Mouse (Mus musculus) neural tube, embryonic 10.5 days (tissue): ENCODE results near the gene Rbpj.
A peak's percentile ranks its signal among the peaks of the same experiment; 100 is the strongest.

ENCODE experiments used
- DNase-seq: peaks from one replicate; pipeline ENCODE4 v3.0.0-alpha.2; 2017; ENCODE audit warnings: low spot score; ENCODE audit errors: extremely low spot score

The Rbpj gene

DNA sequence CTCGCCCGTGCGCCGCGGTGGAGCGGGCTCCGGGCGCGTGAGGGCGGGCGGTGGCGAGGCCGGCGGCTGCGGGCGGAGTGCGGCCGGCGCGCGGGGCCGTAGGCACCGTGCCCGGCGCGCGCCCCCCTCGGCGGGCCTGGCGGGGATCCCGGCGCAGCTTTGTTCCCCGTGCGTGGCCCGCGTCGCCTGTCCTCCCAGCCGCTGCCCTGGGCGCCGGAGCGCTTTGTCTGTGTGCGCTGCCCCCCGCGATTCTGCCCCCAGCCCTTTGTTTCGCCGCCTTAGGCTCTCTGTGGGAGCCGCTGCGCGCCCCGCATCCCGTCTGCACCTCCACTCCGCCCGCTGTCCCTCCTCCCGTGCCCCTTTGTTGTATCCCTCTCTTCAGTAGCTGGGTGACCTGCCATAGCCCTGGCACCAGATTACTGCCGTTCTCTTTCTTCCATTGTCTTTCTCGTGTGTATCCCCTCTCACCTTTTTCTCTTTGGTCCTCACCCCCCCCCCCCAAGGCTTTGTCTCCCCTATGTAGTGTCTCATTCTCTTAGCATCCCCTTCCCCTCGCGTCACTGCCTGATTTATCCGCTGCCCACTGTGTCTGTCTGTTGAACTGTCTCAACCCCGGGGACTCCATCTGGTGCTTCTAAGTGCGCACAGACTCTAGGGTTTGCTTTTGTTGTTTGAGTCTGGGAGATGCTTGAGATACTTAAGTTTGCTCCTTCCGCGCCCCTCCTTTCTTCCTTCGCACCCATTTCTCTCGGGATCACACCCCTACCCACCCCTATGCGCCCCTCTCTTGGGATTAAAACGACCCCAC is 125.1 kb downstream of the Rbpj start:
- peak; percentile 67 for DNase-seq

DNA sequence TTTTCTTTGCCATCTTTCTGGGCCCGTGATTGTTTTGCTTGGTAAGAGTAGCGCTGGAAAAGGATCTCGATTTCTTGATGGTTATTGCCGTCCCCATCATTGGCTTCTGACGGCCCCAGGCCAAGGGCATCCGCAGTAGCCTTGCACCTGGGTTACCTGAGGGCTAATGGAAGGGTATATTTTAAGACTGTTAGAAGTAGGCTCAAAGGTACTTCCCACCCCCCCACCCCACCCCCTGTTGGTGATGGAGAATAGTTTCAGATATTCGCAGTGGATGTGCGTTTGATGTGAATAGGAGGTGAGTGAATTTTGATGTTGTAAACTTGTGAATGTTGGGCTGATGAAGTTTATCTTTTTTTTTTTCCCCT is 125.7 kb downstream of the Rbpj start:
- DNase-seq = no peak

DNA sequence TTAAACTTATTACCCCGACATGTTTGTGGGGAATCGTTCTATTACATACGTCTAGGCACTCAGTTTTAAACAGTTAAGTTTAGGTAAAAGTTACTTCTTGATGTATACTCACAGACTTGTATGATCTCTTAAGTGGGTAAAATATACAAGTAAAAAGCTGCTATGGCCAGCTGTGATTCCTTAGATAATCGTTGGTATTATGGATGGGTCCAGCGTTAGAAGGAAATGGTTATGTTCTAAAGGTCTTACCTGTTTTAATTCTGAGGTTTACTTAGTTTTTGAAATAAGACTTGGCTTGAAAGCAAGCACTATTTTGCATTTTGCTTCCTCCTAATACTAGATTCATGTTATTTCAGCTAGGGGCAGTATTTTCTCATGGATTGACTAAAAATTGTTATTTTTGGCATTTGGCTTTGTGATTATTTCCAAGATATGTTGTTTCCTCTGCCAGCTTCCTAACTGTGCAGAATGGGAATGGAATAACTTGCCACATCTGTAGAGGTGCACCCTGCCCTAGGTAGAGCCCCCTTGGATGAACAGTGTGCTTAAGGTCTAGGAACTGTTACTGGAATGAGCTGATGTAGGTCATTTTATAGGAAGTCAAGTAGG is 127.2 kb downstream of the Rbpj start:
- DNase-seq = no peak

DNA sequence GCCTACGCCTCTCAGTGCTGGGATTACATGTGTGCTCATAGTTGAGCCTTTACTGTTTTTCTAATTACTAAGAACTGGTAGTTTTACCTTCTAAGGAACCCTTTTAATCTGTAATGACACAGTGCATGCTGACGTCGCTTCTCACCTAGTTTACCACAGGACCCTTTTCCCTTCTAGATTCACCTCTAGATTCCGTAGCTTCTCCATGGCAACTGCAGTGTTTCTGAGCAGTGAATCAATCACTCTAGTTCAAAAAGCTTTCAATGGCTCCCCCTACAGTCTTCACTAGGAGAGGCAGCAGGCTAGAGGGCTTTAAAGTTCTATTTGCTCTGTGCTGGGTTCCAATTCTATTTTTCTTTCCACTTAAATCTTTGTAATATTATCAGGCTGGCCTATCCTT is 128.3 kb downstream of the Rbpj start:
- peak; percentile 16 for DNase-seq

DNA sequence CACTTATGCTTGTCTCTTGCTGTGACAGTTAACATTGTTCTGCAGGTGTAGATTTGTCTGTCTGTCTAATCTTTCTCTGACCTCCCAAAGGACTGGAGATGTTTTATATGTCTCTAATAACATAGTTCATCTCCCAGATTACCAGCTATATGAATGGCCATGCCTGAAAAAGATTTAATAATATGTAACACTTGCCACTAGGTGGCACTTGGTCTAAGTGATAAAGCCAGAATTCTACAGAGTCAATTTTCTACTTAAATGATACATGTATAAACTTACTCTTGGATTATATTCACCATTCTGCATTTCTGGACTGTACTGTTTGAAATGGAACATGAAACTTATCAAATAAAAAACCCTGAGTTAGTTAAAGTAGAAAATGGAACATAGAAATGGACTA is 132.6 kb downstream of the Rbpj start:
- DNase-seq = no peak

DNA sequence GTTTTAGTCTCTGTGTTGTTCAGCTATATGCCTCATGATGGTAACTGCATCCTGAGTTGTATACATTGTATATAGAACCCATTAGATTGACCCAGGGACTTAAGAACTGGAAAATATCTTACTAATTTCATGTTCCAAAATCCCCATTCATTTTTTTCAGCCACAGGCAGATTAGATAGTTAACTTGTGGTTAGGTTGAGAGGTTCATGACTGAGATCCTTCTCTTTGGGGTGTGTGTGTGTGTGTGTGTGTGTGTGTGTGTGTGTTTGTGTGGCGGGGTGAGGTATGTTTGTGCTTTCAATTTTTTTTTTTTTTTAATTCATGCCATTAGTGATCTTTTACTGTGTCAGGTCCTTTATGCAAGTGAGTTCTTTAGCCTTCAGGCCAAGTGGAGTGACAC is 133.2 kb downstream of the Rbpj start:
- DNase-seq = no peak

DNA sequence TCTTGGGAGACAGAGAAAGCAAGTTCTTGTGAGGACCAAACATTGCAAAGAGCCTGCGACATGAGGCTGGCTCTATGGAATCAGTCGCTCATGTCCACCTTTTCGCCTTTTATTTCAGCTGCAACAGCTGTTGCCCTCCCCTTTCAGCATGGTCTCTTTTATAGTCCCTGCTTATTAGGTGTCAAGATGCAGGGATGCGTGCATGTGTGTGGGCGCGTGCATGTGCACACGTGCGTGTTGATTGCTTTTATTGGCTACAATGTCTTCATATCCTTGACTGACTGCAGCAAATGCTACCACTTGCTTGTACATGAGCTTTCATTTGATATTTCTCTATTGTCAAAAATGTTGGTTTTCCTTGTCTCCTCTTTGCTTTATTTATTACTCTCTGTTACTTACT is 136.2 kb downstream of the Rbpj start:
- DNase-seq = no peak

DNA sequence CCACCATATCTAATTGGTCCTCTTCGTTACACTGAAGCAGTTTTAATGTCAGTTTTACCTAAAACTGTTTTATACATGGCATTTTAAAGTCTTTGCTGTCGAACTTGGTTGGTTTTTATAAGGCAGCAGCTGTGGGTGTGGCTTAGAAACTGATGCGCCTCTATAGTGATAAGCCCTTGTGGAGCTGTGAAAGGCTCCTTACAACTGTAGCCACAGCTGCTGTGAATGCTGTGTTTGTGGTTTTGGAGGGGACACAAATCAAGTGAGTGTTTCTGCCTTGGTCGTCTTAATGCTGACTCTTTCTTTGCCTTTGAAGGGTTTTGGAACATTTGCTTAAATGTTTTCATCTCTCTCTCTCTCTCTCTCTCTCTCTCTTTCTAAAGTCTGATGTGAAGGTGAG is 139.5 kb downstream of the Rbpj start:
- DNase-seq = no peak

DNA sequence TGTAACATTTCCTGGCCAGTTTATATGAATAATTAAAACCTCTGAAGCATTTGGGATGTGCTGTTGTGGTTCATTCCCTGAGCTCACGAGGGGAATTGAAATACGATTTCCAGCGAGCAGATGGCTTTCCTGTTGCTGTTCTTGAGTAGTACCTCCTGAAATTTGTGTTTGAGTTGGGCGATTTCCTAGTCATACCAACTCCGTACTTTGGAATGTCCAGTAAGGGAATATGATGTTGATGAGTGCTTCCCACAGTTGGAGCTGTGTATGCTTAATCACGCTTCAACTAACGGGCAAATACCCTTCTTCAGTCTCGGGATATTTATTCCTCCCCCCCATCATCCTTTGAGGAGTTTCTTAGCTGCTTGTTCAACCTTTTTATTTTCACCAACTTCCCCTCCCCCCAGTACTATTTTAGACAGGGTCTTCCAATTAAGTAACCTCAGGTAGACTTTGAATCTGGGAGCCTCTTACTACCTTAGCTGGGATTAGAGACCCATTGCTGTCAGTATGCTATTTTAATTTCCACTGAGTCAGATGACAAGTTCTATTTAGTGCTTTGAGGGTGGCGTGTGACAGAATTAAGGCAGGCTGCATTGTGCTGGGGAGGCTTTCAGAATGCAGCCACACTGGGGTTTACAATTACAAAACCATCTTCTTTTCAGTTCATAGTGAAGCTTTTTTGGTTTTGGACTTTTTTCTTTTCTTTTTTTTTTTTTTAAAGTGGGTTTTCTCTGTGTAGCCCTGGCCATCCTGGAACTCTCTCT is 141.5 kb downstream of the Rbpj start:
- no peak for DNase-seq

DNA sequence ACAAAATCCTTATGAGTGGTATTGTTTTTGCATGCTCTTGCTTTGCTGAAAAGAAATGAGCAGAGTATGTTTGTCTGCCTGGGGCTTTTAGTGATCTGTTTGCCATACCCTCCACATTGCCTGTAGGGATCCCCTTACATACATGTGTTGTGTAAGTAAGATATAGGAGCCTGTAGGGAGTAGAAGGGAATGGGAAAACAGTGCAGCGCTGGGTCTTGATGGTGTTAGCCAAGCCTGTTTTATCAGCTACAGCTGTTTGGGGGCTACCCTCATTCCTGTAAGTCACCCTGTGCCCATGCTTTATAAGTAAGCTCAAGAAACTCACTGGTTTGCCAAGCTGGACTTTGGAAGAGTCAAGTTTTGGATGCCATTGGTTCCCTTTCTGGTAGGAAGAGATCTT is 152.9 kb downstream of the Rbpj start:
- no peak for DNase-seq

DNA sequence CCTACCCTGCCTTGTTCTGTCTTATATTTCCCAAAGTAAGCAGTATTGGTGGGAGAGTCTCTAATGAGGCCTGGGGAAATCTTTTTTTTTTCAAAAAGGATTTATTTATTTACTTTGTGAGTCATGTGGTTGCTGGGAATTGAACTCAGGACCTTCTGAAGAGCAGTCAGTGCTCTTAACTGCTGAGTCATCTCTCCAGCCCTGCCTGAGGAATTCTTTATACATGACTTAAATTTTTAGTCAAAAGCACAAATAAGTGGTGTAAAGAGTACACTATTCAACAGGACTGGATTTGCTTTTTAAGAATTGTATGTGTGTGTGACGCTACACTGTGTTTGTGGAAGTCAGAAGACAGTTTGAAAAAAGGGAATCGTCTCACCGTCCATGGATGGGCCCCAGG is 166.1 kb downstream of the Rbpj start:
- DNase-seq = no peak

DNA sequence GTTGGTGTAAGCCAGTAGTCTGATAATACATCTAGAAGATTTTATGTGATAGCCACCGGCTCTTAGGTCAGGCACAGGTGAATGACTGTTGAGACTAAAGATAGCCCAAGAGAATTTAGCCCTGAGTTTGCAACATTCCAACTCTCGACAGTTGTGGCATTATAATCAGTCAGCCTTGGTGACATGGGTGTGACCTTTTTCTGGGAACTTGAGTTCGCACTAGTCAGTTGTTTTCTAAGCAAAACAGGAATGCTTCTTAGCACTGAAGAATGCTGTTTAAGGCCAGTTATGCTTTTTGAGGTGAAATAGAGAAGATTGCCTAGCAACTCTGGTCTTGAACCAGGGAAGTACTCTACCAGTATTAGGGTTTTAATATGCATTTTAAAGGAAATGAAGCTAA is 170.8 kb downstream of the Rbpj start:
- DNase-seq = no peak

DNA sequence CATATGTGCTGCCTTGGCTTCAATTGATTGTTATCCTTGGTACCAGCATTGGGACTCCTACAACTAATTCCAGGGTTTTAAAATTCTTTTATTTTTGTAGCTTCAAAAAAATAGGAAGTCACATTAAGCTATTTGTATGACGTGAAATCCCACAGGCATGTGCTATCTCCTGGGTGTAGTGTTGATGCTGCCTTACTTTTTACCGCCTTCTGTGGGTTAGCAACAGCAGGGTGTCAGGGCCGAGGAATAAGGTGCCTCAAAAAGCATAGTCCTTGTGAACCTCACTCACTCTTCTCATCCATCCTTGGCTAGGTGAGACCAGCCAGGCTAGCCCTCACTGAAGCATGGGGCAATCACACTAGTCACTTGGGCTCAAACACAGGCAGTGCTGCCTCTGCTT is 171.3 kb downstream of the Rbpj start:
- DNase-seq = no peak

DNA sequence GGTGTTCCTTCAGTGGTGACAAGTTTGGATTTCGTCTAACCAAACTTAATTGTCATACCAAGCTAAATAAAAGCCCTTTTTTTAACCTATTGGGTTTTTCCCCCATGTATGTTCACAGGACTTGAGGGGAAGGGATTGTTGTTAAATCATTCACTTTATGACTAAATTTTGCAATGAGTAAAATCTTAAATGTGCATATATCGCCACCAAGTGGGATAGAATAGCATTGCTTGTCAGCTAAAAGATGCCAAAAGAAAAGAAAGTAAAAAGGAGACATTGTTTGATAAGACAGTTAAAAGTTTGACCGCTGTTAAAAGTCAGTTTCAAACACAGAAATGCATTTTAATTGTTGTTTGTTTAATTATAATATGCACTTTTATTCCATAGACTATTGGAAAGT is 172.7 kb downstream of the Rbpj start:
- no peak for DNase-seq

DNA sequence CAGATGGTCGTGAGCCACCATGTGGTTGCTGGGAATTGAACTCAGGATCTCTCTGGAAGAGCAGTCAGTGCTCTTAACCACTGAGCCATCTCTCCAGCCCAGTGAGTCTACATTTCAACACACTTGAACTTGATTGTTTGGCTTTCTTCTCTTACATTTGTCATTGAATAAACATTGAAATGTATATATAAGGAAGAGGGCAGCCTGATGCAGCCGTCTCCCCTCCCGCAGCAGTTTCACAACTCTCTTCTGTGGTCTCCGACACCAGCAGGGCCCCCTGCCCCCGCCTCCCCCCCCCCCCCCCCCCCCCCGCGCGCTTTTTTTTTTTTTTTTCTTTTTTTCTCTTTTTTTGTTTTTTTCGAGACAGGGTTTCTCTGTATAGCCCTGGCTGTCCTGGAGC is 180.7 kb downstream of the Rbpj start:
- DNase-seq = no peak

DNA sequence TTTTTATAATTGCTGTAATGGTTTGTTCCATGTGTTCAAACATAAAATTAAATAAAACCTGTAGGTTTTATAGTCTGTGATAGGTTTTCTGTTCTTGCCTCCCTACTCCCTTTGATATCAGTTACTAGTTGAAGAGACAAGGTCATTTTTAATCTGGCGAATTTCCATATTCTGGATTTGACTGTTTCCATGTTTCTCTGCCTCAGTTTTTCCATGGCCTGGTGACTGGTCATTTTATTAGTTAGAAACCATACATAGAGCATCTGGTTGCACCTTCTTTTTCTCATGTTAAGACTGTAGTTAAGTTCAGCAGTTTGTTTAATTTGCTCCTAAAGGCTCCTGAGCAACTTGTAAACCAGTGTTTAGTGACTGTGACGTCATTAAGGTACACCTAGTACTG is 181.4 kb downstream of the Rbpj start:
- no peak for DNase-seq

DNA sequence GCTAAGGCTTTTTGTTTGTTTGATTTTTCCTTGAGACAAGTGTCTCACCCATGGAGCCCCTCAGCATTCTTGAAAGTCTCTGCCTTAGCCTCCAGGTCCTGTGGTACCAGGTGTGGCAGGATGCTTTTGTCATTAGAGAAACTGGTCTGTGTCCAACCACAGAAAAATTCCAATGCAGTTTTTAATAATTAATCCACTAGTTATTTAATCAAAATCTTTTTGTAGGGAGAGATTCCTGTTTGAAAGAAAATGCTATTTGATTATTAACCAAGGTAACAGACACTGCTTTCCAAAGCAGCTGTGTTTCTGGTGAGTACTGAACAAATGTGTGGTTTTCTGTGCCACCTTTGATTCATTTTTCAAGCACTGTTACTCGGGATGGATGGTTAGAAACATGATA is 190.6 kb downstream of the Rbpj start:
- DNase-seq = no peak

DNA sequence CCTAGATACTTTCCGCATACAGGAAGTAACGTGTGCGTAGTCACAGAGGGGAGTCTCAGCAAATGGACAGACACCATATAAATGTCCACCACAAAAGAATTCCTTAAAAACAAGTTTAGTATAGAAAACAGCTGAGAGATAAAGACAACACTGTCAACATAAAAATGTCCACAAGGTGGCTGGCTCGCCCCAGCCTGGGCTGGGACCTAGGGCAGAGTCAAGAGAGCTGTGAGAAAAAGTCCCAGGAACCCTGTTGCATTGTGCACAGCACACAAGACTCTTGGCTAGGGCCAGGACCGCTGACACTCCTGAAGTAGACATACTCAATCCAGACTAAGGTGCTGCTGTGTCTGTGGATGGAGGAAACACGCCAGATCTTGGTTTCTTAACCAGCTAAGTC is 192.0 kb downstream of the Rbpj start:
- DNase-seq = no peak

DNA sequence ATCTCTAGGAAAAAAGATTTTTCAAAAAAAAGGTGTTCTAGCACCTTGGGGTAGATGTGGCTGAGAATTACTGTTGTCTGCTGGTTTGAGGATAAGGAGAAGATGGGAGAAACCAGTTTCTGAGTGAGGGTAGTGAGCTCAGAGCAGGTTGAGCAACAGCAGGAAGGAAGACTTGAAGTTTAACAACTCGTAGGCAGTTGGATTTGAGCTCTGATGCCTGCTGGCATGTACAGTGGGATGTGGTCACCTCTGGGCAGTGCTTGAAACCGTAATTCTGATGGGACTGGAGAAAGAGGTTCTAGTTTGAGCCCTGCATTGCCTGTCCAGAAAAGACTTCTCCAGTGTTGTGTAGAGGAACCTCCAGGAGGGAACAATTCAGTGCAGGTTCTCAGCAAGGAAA is 195.6 kb downstream of the Rbpj start:
- DNase-seq = no peak

DNA sequence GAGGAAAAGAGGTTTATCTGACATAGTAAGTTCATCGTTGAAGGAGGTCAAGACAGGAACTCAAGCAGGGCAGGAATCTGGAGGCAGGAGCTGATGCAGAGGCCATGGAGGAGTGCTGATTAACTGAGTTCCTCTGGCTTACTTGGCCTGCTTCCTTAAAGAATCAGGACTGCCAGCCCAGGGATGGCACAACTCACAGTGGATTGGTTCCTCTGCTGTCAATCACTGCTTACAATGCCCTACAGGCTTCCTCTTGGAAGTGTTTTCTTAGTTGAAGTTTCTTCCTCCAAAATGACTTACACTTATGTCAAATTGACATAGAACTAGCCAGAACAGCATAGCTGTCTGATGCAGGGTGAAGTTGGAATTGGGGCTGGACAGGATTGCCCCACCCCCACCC is 196.5 kb downstream of the Rbpj start:
- DNase-seq = no peak

DNA sequence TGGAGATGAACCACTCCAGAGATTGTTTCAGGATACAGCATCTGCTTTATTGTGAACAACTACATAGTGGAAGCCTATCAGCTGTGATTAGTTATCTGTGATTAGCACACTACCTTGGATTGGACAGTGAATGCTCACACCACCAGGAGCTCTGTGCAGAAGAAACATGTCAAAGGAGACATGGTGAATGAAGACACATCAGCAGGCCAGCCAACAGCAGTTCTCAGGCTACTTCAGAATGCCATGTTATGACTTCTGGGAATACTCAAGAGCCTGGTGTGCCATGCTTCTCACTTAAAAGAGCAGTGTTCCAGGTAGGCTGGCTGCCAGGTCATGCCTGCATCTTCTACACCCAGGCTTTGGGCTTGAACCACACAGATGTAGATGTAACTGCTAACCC is 197.7 kb downstream of the Rbpj start:
- DNase-seq = no peak

DNA sequence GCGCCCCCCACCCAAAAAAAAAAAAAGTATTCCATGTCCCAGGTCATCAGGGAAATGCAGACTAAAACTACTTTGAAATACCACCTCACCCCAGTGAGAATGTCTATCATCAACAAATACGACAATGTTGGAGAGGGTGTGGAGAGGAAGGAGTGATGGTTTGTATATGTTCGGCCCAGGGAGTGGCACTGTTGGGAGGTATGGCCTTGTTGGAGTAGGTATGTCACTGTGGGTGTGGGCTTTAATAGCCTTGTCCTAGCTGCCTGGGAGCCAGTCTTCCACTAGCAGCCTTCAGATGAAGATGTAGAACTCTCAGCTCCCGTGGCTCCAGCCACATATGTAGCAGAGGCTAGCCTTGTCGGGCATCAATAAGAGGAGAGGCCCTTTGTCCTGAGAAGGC is 202.1 kb downstream of the Rbpj start:
- no peak for DNase-seq
